Mouse (Mus musculus) megakaryocyte, embryonic 14.5 days (primary cell): ENCODE measurements around the gene Syt6.

ENCODE experiments used
- FLI1 ChIP-seq: IDR thresholded peaks from 2 replicates; pipeline ENCODE4 v1.6.1; 2012; ENCODE audit warnings: low read length, inconsistent platforms, mixed read lengths
- GATA1 ChIP-seq: IDR thresholded peaks from 3 replicates; pipeline ENCODE4 v1.6.1; 2012; ENCODE audit warnings: mixed read lengths, low read length, inconsistent platforms, borderline replicate concordance

DNA sequence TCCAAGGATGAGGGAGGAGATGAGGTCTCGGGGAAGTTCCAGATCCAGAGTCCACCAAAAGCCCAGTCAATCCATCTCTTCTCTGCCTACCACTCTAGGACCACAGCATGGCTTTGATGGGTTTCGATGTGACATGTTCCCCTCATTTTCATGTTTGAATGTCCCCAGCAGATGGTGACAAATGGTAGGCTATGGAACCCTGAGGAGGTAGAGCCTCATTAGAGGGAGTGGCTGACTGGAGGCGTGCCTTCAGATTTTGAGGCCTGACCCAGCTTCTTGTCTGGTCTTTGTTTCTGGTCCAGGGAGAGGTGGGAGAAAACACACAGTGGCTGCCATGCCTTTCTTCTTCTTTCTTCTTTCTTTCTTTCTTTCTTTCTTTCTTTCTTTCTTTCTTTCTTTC, 115.5 kb downstream of the Syt6 start:
- TF ChIP-seq FLI1 (no peak), GATA1 (no peak)
